Mouse (Mus musculus) adrenal gland, adult 18-20 months (tissue): ENCODE data around the gene Fcrla. TPM values are rescaled to one million over a fixed set of nuclear protein-coding genes. Genes with fewer than 3 reads are reported as not detected.
"Not testable (repeated sequence)": the region's sequence is repeated elsewhere in the genome, so short reads cannot be mapped to it uniquely, and the experiment has no call there.

Source experiments
- DNase-seq, 2 experiments: peaks; one replicate each; pipeline ENCODE4 v3.0.0; 2021 to 2022; ENCODE audit warnings: low spot score in 2 of 2
- long read RNA-seq, 2 experiments: library from polyadenylated mRNA; stranded (forward); transcript quantifications; one replicate each; pipeline ENCODE4 v2.0.0; 2021
- total RNA-seq, 2 experiments: library from RNA; stranded (reverse); gene quantifications; 1 replicate in 1 of 2; 2 replicates in 1 of 2; pipeline ENCODE4 v1.2.3; 2021

Gene Fcrla
- total RNA-seq = under 1 TPM in 1 of 2 experiments, not detected in 1; 0.54 TPM
- long read RNA-seq, experiment 1 = 0 reads
- long read RNA-seq, experiment 2 = 0 reads

- no peak for DNase-seq
These were observed at the start of gene Fcrla for GRCm38 (mm10) chr1:170927378-170927777. Fcrla (minus strand) TSS chr1:170927583.

GRCm38 (mm10) chr1:170976447-170976846 is 49.1 kb upstream of the Fcrla start, which contains the start of gene Fcgr2b:
Fcgr2b (minus strand) TSS chr1:170976547.
- no peak for DNase-seq

- DNase-seq = no peak
These were observed 48.4 kb upstream of the Fcrla start for GRCm38 (mm10) chr1:170975751-170976161.

GRCm38 (mm10) chr1:170975350-170975749 is 48.0 kb upstream of the Fcrla start:
- not testable (repeated sequence) for DNase-seq

- DNase-seq = no peak
These were observed 47.4 kb upstream of the Fcrla start for GRCm38 (mm10) chr1:170974736-170975135.

GRCm38 (mm10) chr1:170974171-170974570 is 46.8 kb upstream of the Fcrla start:
- DNase-seq = no peak

- no peak for DNase-seq
These were observed 45.6 kb upstream of the Fcrla start for GRCm38 (mm10) chr1:170972936-170973335.

GRCm38 (mm10) chr1:170972494-170972893 is 45.1 kb upstream of the Fcrla start:
- no peak for DNase-seq

GRCm38 (mm10) chr1:170968576-170968975 is 41.2 kb upstream of the Fcrla start:
- DNase-seq = no peak

GRCm38 (mm10) chr1:170967581-170967980 is 40.2 kb upstream of the Fcrla start:
- DNase-seq = no peak

GRCm38 (mm10) chr1:170963087-170963486 is 35.7 kb upstream of the Fcrla start:
- no peak for DNase-seq

GRCm38 (mm10) chr1:170962301-170962700 is 34.9 kb upstream of the Fcrla start:
- DNase-seq = no peak

GRCm38 (mm10) chr1:170961101-170961500 is 33.7 kb upstream of the Fcrla start:
- no peak for DNase-seq

- no peak for DNase-seq
These were observed 32.4 kb upstream of the Fcrla start for GRCm38 (mm10) chr1:170959791-170960190.

GRCm38 (mm10) chr1:170958225-170958624 is 30.8 kb upstream of the Fcrla start:
- no peak for DNase-seq

GRCm38 (mm10) chr1:170953192-170953591 is 25.8 kb upstream of the Fcrla start:
- no peak for DNase-seq

- DNase-seq = no peak
These were observed 23.4 kb upstream of the Fcrla start for GRCm38 (mm10) chr1:170950772-170951171.

GRCm38 (mm10) chr1:170944908-170945307 is 17.5 kb upstream of the Fcrla start:
- DNase-seq = not testable (repeated sequence)

GRCm38 (mm10) chr1:170944151-170944550 is 16.8 kb upstream of the Fcrla start:
- DNase-seq = not testable (repeated sequence)

GRCm38 (mm10) chr1:170939255-170939654 is 11.9 kb upstream of the Fcrla start:
- no peak for DNase-seq

GRCm38 (mm10) chr1:170934383-170934782 is 7.0 kb upstream of the Fcrla start:
- DNase-seq = no peak

GRCm38 (mm10) chr1:170933940-170934339 is 6.6 kb upstream of the Fcrla start:
- DNase-seq = no peak

- DNase-seq = no peak
These were observed 6.1 kb upstream of the Fcrla start for GRCm38 (mm10) chr1:170933386-170933920.
